Mouse (Mus musculus): ENCODE measurements around the gene Sele. TPM values are rescaled to one million over a fixed set of nuclear protein-coding genes. Genes with fewer than 3 reads are reported as not detected.

Gene Sele
- total and polyA plus RNA-seq, 3 experiments = not detected

- Histone ChIP-seq H3K9me3 (replicated peaks; ENCODE audit: insufficient read depth, low read length) (no peaks in the 10 kb centered on the region), H3K4me3 (ENCODE audit: control insufficient read depth in 1 of 2, insufficient read depth in 1 of 2, low read depth in 2 of 2, low read length in 2 of 2) (no peak overlapping the region), H3K79me2 (ENCODE audit: control insufficient read depth, insufficient read depth, low read length, poor library complexity) (no peaks in the 10 kb centered on the region), H3K36me3 (ENCODE audit: control insufficient read depth in 1 of 2, insufficient read depth in 2 of 2, low read length in 2 of 2) (peaks cover 0 to 9% of the 10 kb centered on the region in 2 experiments; a peak in 2 of 4 replicates), H3K27me3 (ENCODE audit: control insufficient read depth in 1 of 2, insufficient read depth in 2 of 2, low read length in 2 of 2) (peaks cover 7 to 10% of the 10 kb centered on the region in 2 experiments), H3K27ac (ENCODE audit: control insufficient read depth, low read depth, low read length) (no peak overlapping the region), H3K9ac (ENCODE audit: control insufficient read depth, low read depth, low read length, poor library complexity, severe bottlenecking) (no peak overlapping the region), H3K4me1 (ENCODE audit: control insufficient read depth in 1 of 2, insufficient read depth in 2 of 2, low read length in 2 of 2) (peaks cover 10 to 14% of the 10 kb centered on the region in 2 experiments)
- TF ChIP-seq MYC (IDR thresholded peaks at IDR 0.05; ENCODE audit: low read depth, low read length) (no peak), ZNF384 (IDR thresholded peaks at IDR 0.05; ENCODE audit: low read depth, low read length) (peak; percentile 77)
- DNase-seq (ENCODE audit: low read depth, low spot score) = no peak
These were observed 30.3 kb downstream of the Sele start for GRCm38 (mm10) chr1:164078323-164078741.

- H3K27ac ChIP-seq (ENCODE audit: control insufficient read depth, low read depth, low read length) = no peak overlapping the region
- H3K9me3 ChIP-seq (replicated peaks; ENCODE audit: insufficient read depth, low read length) = no peaks in the 10 kb centered on the region
- peaks cover 0 to 2% of the 10 kb centered on the region in 2 experiments; a peak in 2 of 4 replicates for H3K36me3 ChIP-seq (ENCODE audit: control insufficient read depth in 1 of 2, insufficient read depth in 2 of 2, low read length in 2 of 2)
- no peak overlapping the region for H3K9ac ChIP-seq (ENCODE audit: control insufficient read depth, low read depth, low read length, poor library complexity, severe bottlenecking)
- H3K4me1 ChIP-seq (ENCODE audit: control insufficient read depth in 1 of 2, insufficient read depth in 2 of 2, low read length in 2 of 2) = peaks cover 3 to 9% of the 10 kb centered on the region in 2 experiments
- peaks cover 7 to 10% of the 10 kb centered on the region in 2 experiments for H3K27me3 ChIP-seq (ENCODE audit: control insufficient read depth in 1 of 2, insufficient read depth in 2 of 2, low read length in 2 of 2)
- no peak overlapping the region for H3K4me3 ChIP-seq (ENCODE audit: control insufficient read depth in 1 of 2, insufficient read depth in 1 of 2, low read depth in 2 of 2, low read length in 2 of 2)
- no peak for TF ChIP-seq KAT2A (conservative IDR thresholded peaks at IDR 0.05; ENCODE audit: low read depth, low read length)
- TF ChIP-seq POLR2A (IDR thresholded peaks at IDR 0.05; ENCODE audit: control insufficient read depth in 1 of 2, insufficient read depth in 1 of 2, low read depth in 1 of 2, low read length in 2 of 2, poor library complexity in 1 of 2) = no peak
- no peak for TF ChIP-seq MAFK (IDR thresholded peaks at IDR 0.05; ENCODE audit: borderline replicate concordance, low read depth, low read length)
- no peak for TF ChIP-seq POLR2AphosphoS2 (IDR thresholded peaks at IDR 0.05; ENCODE audit: low read length)
- no peak for TF ChIP-seq RCOR1 (IDR thresholded peaks at IDR 0.05; ENCODE audit: low read depth, low read length)
- TF ChIP-seq SMC3 (IDR thresholded peaks at IDR 0.05; ENCODE audit: low read depth, low read length) = no peak
- TF ChIP-seq CHD1 (IDR thresholded peaks at IDR 0.05; ENCODE audit: low read depth, low read length) = no peak
- no peak for TF ChIP-seq MXI1 (IDR thresholded peaks at IDR 0.05; ENCODE audit: low read depth, low read length)
- no peak for TF ChIP-seq TAL1 (IDR thresholded peaks at IDR 0.05; ENCODE audit: low read length)
- no peak for TF ChIP-seq EP300 (IDR thresholded peaks at IDR 0.05; ENCODE audit: low read depth in 1 of 2, low read length in 2 of 2)
- TF ChIP-seq NELFE (IDR thresholded peaks at IDR 0.05; ENCODE audit: low read depth, low read length) = no peak
- no peak for TF ChIP-seq TCF12 (IDR thresholded peaks at IDR 0.05; ENCODE audit: low read depth, low read length)
- DNase-seq (ENCODE audit: low read depth, low spot score) = no peak
- H3K79me2 ChIP-seq (ENCODE audit: control insufficient read depth, insufficient read depth, low read length, poor library complexity) = no peaks in the 10 kb centered on the region
These were observed 31.1 kb downstream of the Sele start for GRCm38 (mm10) chr1:164079091-164079490.

- DNase-seq (ENCODE audit: low read depth, low spot score) = no peak
- Histone ChIP-seq H3K4me1 (ENCODE audit: control insufficient read depth in 1 of 2, insufficient read depth in 2 of 2, low read length in 2 of 2) (peaks cover 2 to 3% of the 10 kb centered on the region in 2 experiments), H3K36me3 (ENCODE audit: control insufficient read depth in 1 of 2, insufficient read depth in 2 of 2, low read length in 2 of 2) (peaks cover 0 to 2% of the 10 kb centered on the region in 2 experiments; a peak in 2 of 4 replicates), H3K27me3 (ENCODE audit: control insufficient read depth in 1 of 2, insufficient read depth in 2 of 2, low read length in 2 of 2) (peaks cover 7 to 10% of the 10 kb centered on the region in 2 experiments), H3K27ac (ENCODE audit: control insufficient read depth, low read depth, low read length) (no peak overlapping the region), H3K9ac (ENCODE audit: control insufficient read depth, low read depth, low read length, poor library complexity, severe bottlenecking) (no peak overlapping the region), H3K4me3 (ENCODE audit: control insufficient read depth in 1 of 2, insufficient read depth in 1 of 2, low read depth in 2 of 2, low read length in 2 of 2) (no peak overlapping the region), H3K9me3 (replicated peaks; ENCODE audit: insufficient read depth, low read length) (no peaks in the 10 kb centered on the region), H3K79me2 (ENCODE audit: control insufficient read depth, insufficient read depth, low read length, poor library complexity) (no peaks in the 10 kb centered on the region)
- TF ChIP-seq RCOR1 (IDR thresholded peaks at IDR 0.05; ENCODE audit: low read depth, low read length) = no peak
These were observed 35.0 kb downstream of the Sele start for GRCm38 (mm10) chr1:164083046-164083445.
